Mouse (Mus musculus) hindlimb bud, embryonic 11.5 days (tissue): ENCODE measurements around the gene Tuba4a.
"Not testable (repeated sequence)": the region's sequence is repeated elsewhere in the genome, so short reads cannot be mapped to it uniquely, and the experiment has no call there.

Source experiments
- DNase-seq: peaks from one replicate; pipeline ENCODE4 v3.0.0-alpha.2; 2012; ENCODE audit warnings: low read depth, low spot score; ENCODE audit errors: extremely low spot score

Tuba4a gene

DNA sequence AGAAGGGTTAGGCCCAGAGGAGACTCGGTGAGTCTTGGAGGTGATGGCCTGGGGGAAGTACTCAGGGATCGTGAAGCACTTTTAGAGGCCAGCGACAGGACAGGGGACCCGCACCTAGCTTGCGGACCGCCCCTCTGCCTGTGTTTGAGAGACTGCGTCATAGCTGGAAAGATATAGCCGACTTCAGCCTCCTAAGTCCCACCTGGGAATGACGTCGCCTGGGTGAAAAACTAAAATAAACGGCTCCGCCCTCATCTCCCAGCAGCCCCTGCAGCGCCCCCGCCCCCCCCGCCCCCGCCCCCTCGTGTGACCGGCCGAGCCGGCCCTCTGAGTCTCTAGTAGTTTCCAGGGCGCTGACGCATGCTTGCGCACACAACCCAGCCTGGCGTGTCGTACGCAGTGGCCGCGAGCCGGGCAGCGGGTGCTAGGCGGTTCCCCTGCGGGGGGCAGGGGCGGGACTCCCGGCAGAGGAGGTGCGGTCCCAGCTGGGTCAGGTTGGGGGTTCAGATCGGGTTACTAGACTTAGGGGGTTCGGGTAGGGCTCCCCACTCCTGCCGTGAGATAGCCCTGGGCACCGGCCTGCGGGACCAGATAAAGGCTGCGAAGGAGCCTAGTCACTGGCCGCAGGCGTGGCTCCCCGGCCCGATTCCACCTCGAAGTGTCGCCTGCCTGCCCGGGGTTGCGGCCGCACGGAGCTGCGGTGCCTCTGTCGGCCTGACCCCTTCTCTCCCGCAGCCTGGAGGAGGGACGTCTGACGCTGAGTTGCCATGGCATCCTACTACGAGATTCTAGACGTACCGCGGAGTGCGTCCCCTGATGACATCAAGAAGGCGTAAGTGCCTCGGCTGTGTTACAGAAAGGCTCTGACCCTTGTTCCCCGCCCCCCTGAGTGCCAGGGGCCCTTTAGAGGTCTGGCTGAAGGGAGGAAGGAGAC lies 16.7 kb upstream of the Tuba4a start, which contains the start of gene Dnajb2:
Gene Dnajb2, plus strand, starts transcription at position 290 of the 934 bp plus-strand sequence.
- no peak for DNase-seq

DNA sequence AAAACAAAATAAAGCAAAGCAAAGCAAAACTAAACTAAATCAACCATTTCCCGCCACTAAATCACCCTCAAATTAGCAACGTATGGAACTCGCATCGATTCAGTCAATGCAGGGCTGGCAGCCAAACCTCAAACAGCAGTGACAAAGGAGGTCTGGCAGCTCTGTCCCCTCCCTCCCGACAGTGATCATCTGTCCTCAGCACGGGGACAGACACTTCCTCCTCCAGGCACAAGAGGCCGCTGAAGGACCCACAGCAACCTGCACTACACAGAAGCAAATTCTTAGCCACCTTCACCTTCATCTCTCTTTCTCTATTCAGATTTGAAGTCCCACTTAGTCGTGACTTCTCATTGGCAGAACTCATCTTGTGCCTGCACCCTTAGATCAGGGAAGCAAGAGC lies 14.9 kb upstream of the Tuba4a start:
- DNase-seq: no peak

DNA sequence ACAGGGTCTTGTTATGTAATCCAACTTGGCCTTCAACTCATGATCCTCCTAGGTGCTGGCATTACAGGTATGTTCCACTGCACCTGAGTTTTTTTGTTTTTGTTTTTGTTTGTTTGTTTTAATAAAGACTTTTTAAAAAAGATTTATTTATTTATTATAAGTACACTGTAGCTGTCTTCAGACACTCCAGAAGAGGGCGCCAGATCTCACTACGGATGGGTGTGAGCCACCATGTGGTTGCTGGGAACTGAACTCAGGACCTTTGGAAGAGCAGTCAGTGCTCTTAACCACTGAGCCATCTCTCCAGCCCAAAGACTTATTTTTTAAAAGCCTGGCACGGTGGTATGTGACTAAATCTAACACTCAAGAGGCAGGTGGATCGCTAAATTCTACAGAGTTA lies 12.8 kb upstream of the Tuba4a start:
- DNase-seq: not testable (repeated sequence)

DNA sequence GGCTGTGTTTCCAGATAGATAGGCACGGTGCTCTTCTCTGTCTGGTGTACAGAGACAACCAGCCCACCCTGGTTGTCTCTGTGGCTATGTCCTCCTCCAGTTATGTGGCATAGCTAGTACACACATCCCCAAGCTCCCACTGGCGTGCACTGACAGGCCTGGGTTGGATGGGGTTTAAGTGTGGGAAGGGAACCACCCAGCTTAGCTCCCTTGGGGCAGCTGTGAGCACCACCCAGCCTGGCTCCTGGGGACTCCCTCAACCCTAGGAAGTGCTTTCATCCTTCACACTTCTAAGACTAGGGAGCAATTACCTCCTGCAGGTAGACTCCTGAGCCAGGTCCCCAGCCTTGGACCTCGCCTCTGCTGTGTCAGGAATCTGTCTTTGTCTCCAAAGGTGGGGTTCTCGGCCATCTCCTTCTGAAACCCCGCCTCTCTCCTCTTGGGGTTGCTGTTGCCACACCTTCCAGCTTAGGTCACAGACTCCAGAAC lies 12.0 kb upstream of the Tuba4a start, which contains the start of gene A630095N17Rik:
Gene A630095N17Rik, minus strand, starts transcription at position 439 of the 489 bp plus-strand sequence.
- no peak for DNase-seq

DNA sequence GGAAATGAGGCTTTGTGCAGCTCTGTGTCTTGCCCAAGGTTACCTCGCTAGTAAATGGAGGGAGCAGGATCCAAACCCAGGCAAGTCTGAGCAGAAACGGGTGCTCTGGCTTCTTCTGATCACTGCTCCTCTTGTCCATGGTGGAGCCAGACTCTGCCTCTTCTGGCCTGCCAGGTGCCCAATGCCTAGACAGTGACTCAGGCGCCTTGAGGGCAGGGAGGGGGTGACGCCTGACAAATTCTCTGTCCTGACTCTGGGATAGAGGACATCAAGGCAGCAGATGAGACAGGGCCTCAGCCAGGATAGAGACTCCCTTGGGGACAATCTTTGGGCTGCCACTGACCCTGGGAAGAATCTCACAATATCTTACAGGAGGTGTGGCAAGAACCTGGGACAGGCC lies 11.6 kb upstream of the Tuba4a start:
- no peak for DNase-seq

DNA sequence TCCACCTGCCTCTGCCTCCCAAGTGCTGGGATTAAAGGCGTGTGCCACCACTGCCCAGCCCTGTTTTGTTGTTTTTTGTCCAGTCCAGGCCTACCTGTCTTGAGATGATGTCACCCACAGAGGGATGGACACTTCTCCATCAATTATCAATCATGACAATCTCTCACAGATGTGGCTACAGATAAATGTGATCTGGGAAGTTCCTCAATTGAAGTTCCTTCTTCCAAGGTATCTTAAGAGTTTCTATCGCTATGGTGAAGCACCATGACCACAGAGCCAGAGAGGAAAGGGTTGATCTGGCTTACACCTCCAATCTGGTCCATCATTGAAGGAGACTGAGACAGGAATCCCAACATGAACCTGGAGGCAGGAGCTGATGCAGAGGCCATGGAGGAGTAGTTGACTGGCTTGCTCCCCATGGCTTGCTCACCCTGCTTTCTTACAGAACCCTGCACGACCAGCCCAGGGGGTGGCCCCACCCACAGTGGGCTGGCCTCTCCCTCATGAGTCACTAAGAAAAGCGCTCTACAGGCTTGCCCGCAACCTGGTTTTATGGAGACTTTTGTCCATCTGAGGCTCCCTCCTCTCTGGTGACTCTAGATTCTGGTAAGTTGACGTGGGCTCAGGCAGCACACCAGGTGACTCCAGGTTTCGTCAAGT lies 10.8 kb upstream of the Tuba4a start:
- no peak for DNase-seq

DNA sequence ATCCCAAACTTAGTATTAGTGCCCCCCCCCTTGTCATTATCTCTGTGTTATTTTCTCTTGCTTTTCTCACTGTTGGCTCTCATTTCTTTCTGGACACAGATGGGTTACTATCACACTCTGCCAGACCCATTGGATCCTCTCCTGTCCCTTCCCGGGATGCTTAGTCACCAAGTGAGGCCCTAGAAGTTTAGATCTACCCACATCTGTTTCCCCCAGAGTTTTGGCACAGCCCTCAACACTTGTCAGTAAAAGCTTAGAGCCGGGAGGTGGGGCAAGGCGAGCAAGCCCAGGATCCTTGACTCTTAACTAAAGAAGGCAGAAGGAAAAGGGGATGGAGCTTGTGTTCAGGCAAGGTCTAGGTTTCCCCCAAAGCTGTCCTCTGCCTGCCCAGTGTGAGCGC lies 9.5 kb upstream of the Tuba4a start:
- no peak for DNase-seq

DNA sequence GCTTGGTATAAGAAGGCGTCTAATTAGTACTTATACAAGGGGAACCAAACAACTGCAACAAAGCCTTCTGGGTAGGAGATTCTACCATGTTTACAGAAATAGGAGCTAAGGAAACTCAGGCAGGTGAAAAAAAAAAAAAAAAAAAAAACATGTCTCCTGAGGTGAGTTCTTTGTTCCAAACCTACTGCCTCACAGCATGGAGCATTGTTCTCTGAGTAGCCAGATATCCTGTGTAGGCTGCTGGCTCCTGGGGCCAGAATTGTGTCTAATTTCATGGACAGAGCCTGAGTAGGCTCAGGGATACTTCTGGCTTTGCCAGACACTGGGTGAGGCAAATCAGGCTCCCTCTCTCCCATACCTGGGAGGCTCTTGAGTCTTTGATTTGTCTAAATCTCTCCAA lies 8.0 kb upstream of the Tuba4a start:
- no peak for DNase-seq

DNA sequence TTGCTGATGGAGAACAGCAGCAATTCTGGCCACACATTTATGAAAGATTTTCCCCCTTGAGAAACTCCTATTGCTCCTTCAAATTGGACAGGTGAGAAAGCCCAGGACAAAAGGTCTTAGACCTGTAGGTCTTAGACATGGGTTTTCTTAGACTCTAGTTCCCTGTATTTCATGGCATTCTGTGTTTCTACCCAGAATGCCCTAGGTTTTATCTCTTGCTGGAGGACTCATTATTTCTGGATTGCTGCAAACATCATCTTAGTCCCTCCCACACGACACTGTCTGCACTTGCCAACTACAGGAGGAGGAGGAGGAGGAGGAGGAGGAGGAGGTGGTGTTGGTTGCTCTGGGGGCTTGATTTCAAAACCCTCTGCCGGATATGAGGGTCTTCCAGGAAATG lies 6.5 kb upstream of the Tuba4a start:
- DNase-seq: no peak

DNA sequence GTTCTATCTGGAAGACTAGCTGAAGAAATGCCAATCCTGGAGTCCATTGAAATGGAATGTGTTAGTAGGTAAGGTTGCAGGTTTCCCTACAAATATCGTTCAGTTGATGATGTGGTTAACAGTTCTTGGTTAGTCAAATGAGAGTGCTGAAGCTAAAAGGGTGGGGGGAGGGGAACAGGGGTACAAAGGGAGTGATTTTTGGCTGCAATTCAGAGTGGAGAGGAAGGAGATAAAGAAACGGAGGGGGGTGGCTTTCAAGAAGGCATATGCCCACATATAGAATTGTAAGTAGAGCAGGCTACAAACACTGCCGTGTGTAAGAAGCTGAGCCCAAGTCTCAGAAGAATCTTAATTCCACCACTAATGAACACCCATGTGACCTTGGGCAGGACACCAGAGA lies 5.8 kb upstream of the Tuba4a start:
- no peak for DNase-seq

DNA sequence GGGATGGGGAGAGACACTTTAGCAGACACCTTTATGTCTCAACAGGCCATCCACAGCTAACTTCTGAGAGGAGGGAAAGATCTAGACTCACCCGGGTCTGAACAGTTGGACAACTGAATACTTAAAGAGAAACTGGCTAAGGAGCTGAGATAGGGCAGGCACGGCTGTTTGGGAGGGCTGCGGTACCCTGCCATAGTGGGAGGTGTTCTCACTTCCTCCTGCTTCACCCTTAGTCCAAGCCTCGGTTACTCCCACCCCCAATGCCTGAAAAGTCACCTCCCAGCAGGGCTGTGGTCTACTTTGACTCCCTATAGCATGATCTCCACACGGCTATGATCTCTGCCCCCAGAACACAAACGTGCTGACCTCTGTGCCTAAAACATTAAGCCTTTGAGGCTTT lies 3.9 kb upstream of the Tuba4a start:
- no peak for DNase-seq

DNA sequence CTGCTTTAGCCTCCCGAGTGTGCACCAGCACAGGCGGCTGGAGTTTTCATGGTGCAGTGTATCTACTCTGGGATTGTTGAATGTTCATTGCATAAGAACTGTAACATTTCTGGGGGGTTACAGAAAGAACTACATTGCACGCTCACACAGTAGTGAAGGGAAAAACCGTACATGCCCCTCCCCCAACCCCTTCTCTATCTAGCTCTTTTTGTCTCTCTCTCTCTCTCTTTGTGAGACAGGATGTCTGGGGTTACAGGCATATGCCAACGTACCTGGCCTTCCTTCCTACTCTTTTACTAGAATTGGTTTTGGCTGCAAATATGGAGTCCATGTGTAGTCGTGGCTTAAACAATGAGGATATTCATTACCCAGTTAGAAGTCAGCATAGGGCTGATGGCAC lies 3.3 kb upstream of the Tuba4a start:
- DNase-seq: no peak

DNA sequence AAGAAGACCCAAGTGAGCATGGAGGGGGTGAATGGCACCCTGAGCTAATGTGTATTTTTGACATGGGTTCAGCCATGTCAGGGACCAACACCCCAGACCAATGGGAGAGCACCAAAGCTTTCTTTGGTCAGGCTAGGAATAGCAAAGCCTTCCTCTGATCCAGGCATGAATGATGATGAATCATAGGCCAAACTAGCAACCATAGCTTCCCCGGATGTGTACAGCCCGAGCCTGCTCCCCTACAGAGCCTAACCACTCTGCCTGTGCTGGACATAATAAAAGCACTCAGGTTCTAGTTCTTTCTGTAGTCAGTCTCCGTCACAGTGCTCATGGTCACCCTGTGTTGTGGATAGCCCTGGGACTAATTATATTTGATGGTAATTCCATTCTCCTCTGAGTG lies 1.9 kb upstream of the Tuba4a start:
- no peak for DNase-seq

DNA sequence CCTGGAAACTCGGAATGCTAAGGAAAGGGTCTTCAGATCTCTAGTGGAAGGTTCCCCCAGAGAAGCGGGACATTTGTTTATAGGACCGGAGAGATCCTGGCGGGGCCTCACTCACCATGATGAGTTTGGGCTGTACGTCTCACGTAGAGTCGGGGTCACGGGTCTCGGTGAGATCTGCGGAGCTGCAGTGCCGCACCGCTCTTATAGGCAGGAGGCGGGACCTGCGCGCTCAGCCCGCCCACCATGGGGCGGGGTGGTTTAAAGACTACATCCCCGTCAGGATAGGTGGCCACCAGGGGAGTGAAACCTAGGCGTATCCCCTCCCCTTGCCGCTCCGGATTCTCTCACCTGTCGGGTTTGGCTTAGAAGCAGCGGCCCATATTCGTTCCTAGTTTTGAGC lies 587 bp downstream of the Tuba4a start:
- no peak for DNase-seq

DNA sequence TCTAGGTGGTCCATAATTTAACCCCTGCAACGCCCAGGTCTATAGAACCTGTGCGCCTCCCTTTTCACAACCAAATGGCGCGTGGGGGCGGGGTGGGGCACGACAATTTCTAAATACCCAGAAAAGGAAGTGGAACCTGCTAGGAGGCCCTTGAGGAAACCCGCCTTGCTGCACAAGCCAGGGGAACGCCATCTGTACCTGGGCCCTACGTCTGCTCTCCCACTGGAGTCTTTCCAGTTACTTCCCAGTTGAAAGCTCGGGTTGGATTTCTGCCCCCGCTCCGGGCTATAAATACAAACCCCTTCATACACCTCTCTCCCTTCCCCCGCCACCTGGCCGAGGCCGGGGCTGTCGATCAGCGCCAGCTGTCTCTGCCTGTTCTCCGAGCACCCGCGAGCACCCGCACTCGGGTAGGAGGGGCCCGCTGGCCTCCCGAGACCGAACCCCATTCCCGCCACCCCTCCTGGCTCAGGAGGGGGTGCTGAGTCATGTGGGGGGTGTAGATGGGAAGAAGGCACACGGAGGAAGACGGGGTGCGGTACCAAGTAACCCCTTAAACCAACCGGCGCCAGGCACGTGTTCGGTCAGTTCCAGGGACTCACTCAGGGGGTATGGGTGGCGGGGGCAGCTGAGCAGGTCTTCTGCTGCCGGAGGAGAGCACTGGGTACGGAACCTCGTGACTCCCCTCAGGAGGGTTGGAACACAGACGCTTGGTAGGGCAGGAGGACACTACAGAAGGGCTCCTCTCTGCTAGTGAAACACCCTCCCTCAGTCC lies 1.3 kb downstream of the Tuba4a start:
- DNase-seq: no peak

DNA sequence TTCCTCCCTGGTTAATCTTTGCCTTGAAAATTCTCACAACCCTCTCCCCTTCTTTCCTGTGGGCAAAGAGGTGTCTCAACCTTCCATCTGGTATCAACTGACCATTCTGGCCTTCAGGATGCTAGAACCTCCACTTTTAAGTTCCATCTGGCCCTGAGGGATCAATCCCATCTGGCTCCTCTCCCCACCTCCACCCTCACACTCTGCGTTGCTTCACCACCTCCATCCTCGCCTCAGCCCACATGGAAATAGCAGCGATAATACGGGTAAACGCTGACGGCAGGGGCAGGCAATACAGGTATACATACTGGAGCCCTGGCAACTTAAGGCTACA lies 1.8 kb downstream of the Tuba4a start:
- DNase-seq: no peak

DNA sequence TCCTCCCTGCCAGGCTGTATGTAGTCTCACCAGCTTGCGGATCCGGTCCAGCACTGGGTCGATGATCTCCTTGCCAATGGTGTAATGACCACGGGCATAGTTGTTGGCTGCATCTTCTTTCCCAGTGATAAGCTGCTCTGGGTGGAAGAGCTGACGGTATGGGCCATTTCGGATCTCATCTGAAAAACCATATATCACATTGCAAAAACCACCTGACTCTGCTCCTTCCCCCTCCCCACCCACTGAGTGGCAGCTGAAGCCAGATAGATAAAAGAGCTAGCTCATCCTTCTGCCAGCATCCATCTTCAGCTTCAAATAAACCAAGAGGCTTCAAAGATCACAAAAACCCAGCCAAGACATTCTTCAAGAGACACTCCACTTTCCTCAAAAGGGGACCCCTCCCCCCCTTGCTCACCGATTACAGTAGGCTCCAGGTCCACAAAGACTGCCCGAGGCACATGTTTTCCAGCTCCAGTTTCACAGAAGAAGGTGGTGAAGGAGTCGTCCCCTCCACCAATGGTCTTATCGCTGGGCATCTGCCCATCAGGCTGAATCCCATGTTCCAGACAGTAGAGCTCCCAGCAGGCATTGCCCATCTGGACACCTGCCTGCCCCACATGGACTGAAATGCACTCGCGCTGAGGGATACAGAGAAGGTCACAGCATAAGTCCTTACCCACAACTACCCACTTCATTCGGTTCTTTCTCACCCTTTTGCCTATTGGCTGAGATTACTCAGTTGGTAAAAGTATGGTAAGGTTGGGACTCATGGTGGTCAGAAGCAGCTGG lies 2.7 kb downstream of the Tuba4a start:
- DNase-seq: no peak

DNA sequence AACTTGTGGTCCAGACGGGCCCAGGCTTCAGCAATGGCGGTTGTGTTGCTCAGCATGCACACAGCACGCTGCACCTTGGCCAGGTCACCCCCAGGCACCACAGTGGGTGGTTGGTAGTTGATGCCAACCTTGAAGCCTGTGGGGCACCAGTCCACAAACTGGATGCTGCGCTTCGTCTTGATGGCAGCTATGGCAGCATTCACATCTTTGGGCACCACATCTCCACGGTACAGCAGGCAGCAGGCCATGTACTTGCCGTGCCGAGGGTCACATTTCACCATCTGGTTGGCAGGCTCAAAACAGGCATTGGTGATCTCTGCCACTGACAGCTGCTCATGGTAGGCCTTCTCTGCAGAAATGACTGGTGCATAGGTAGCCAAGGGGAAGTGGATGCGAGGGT lies 3.9 kb downstream of the Tuba4a start:
- no peak for DNase-seq

DNA sequence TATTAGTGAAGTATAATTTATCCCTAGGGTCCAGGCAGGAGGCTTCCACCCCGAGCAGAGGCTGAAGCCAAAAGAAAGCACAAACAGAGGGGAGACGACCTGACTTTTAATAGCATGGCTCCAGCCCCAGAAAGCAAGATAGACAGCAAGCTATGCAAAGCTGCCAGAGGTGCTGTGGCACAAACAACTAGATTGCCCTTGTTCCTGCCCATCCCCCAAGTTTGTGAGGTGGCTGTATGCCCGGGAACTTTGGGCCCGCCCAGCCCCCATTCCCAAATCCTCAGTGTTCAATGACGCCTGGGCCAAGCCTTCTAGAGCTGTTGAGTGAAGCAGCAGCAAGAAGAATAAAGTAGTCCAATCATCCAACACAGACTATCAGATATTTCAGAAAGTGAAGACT lies 4.8 kb downstream of the Tuba4a start:
- no peak for DNase-seq

DNA sequence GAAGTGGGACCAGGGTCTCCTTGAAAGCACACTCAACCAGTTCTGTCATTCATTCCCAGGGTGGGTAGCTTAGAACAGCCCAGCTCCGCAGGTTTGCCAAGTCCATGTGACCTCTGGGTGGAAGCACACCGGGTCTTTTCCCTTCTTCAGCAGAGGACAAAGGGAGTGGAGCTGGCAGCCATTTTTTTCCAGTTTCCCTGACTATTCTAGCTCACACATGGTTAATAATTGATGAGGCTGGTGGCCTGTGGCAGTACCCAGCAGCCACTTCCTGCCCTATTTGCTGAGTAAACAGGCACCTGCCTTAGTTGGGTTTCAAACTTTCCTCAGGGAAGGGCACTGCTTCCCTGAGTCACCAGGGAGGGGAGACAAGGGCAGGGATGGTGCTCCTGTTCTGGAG lies 5.2 kb downstream of the Tuba4a start:
- no peak for DNase-seq

DNA sequence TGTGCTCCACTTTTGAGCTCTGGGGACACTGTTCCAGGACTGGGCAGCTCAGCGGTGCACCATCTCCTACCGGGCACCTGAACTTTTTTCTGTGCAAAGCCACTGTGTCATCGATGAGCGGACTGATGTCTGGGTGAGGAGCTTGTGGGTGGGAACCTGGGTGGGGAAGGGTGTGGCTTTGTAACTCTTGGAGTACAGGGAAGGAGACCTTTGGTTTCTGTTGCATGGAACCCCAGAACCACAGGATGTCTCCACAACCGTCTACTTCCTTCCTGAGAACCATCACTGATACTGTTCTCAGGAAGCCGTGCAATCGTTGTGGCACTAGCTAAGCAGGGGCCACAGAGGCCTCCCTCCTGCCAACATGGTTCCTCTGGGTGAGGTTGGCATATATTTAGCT lies 6.6 kb downstream of the Tuba4a start:
- DNase-seq: no peak
